Mouse (Mus musculus) cerebellum, adult 2 months (tissue): Measurements from ENCODE around the gene Gpt2.

Source experiments
- CTCF ChIP-seq: fragments of 200-500 bp; IDR thresholded peaks from 2 replicates; pipeline ENCODE4 v1.5.1; 2011; ENCODE audit warnings: low read depth, mild to moderate bottlenecking, control low read depth, low read length, moderate library complexity, borderline replicate concordance; ENCODE audit not compliant: insufficient read depth
- POLR2A ChIP-seq: fragments of 200-500 bp; IDR thresholded peaks from 2 replicates; pipeline ENCODE4 v1.6.1; 2011; ENCODE audit warnings: low read length, control low read depth, borderline replicate concordance; ENCODE audit not compliant: insufficient read depth

GRCm38 (mm10) chr8:85531471-85531870, 39.1 kb downstream of the Gpt2 start:
- TF ChIP-seq CTCF (no peak), POLR2A (no peak)
